Mouse (Mus musculus): ENCODE results near the gene Alkbh3. TPM values are rescaled to one million over a fixed set of nuclear protein-coding genes. Genes with fewer than 3 reads are reported as not detected.

Gene Alkbh3
- polyA plus RNA-seq, 1 experiment = 68.7 TPM

- DNase-seq (ENCODE audit: low read depth) = no peak
Observed at GRCm38 (mm10) chr2:93954781-93955578, 55.6 kb downstream of the Alkbh3 start.

- no peak for DNase-seq (ENCODE audit: low read depth)
Observed at GRCm38 (mm10) chr2:93953726-93954125, 56.9 kb downstream of the Alkbh3 start.

- no peak for DNase-seq (ENCODE audit: low read depth)
Observed at GRCm38 (mm10) chr2:93946976-93947375, 63.6 kb downstream of the Alkbh3 start.

- no peak for DNase-seq (ENCODE audit: low read depth)
Observed at GRCm38 (mm10) chr2:93944855-93945254, 65.8 kb downstream of the Alkbh3 start.

GRCm38 (mm10) chr2:93944099-93944498 is 66.5 kb downstream of the Alkbh3 start:
- no peak for DNase-seq (ENCODE audit: low read depth)

- DNase-seq (ENCODE audit: low read depth) = no peak
Observed at GRCm38 (mm10) chr2:93941670-93942069, 68.9 kb downstream of the Alkbh3 start.

- DNase-seq (ENCODE audit: low read depth) = no peak
Observed at GRCm38 (mm10) chr2:93938534-93938933, 72.1 kb downstream of the Alkbh3 start.

Other genes starting within 250 kb of the Alkbh3 start
- gene Ext2, start 188.2 kb downstream of the Alkbh3 start, polyA plus RNA-seq (2012; rRNA removed) = 42.5 and 52.4 TPM in 2 replicates
- 13.2 and 22.0 TPM in 2 replicates for gene Accs, start 160.9 kb downstream of the Alkbh3 start, polyA plus RNA-seq (2012; rRNA removed)
- 0.43 and 0.82 TPM in 2 replicates for gene Accsl, start 141.7 kb downstream of the Alkbh3 start, polyA plus RNA-seq (2012; rRNA removed)
- gene Gm13889, start 53.6 kb downstream of the Alkbh3 start, polyA plus RNA-seq (2012; rRNA removed) = 7.1 and 9.6 TPM in 2 replicates
- gene Gm27027, start 14.5 kb downstream of the Alkbh3 start, polyA plus RNA-seq (2012; rRNA removed) = not detected in 2 replicates
- 48.3 and 65.4 TPM in 2 replicates for gene Hsd17b12, start 147.2 kb upstream of the Alkbh3 start, polyA plus RNA-seq (2012; rRNA removed)

Data from gonadal fat pad, adult 2 months (tissue).